Mouse (Mus musculus) thymus, adult 2 months (tissue): ENCODE results near the gene Fbxo9. TPM values are rescaled to one million over a fixed set of nuclear protein-coding genes. Genes with fewer than 3 reads are reported as not detected.

Experiments used
- DNase-seq: peaks from one replicate; pipeline ENCODE4 v3.0.0; 2021
- H3K27ac ChIP-seq: fragments of 200-500 bp; 2 replicates; pipeline ENCODE4 v1.5.1; 2012; ENCODE audit warnings: low read length, control low read depth; ENCODE audit not compliant: control insufficient read depth, insufficient read depth
- H3K27me3 ChIP-seq: fragments of 200-500 bp; 2 replicates; pipeline ENCODE4 v1.6.1; 2012; ENCODE audit warnings: mild to moderate bottlenecking, low read length, moderate library complexity, mixed read lengths; ENCODE audit not compliant: control insufficient read depth, insufficient read depth
- H3K36me3 ChIP-seq: fragments of 200-500 bp; 2 replicates; pipeline ENCODE4 v1.6.1; 2012; ENCODE audit warnings: mild to moderate bottlenecking, low read length, moderate library complexity; ENCODE audit not compliant: control insufficient read depth, insufficient read depth
- H3K4me1 ChIP-seq: fragments of 200-500 bp; replicated peaks from 2 replicates; pipeline ENCODE4 v1.6.1; 2012; ENCODE audit warnings: low read length; ENCODE audit not compliant: control insufficient read depth, insufficient read depth
- H3K4me3 ChIP-seq: fragments of 200-500 bp; 2 replicates; pipeline ENCODE4 v1.5.1; 2012; ENCODE audit warnings: mild to moderate bottlenecking, low read length, control low read depth, moderate library complexity; ENCODE audit not compliant: control insufficient read depth, insufficient read depth
- CTCF ChIP-seq: fragments of 200-500 bp; IDR thresholded peaks from 2 replicates; pipeline ENCODE4 v1.5.1; 2012; ENCODE audit warnings: mild to moderate bottlenecking, control low read depth, low read length, moderate library complexity, borderline replicate concordance; ENCODE audit not compliant: control insufficient read depth, poor library complexity, insufficient read depth; ENCODE audit errors: extremely low read depth
- POLR2A ChIP-seq: fragments of 200-500 bp; IDR thresholded peaks from 2 replicates; pipeline ENCODE4 v1.6.1; 2012; ENCODE audit warnings: mild to moderate bottlenecking, low read length, control low read depth, moderate library complexity; ENCODE audit not compliant: control insufficient read depth, poor library complexity, insufficient read depth; ENCODE audit errors: extremely low read depth
- WGBS: fragments of 180-500 bp; shearing (Covaris S2); methylation state at CpG from one replicate; pipeline ENCODE4 v1.1.7; 2018; 5-methylcytosine and 5-hydroxymethylcytosine counted together
- polyA plus RNA-seq: library from polyadenylated mRNA; depleted of rRNA; stranded (reverse); fragments of >200 nt; gene quantifications from 2 replicates; pipeline ENCODE4 v1.2.3, GENCODE M21; 2012

The Fbxo9 gene
- polyA plus RNA-seq, 1 experiment = 119 TPM

GRCm38 (mm10) chr9:78112770-78113537 lies 4.1 kb upstream of the Fbxo9 start:
- DNase-seq = peak; percentile 95
- Histone ChIP-seq H3K27me3 (no peaks in the 10 kb centered on the region), H3K36me3 (no peaks in the 10 kb centered on the region), H3K27ac (no peak overlapping the region), H3K4me3 (peak overlapping the region; percentile 84), H3K4me1 (peaks cover 10% of the 10 kb centered on the region)
- TF ChIP-seq POLR2A = no peak
- TF ChIP-seq CTCF = peak; percentile 97
- 2% methylated on average over 47 of the region's 47 CpGs for WGBS

- no peak overlapping the region for H3K4me3 ChIP-seq
- H3K36me3 ChIP-seq = no peaks in the 10 kb centered on the region
- TF ChIP-seq CTCF (no peak), POLR2A (no peak)
- no peaks in the 10 kb centered on the region for H3K27me3 ChIP-seq
- 98% methylated on average over 2 of the region's 2 CpGs for WGBS
- no peak for DNase-seq
- peaks cover 10% of the 10 kb centered on the region for H3K4me1 ChIP-seq
- no peak overlapping the region for H3K27ac ChIP-seq
Observed at GRCm38 (mm10) chr9:78111456-78111855, 2.6 kb upstream of the Fbxo9 start.

GRCm38 (mm10) chr9:78109656-78110055 lies 791 bp upstream of the Fbxo9 start:
- Histone ChIP-seq H3K4me1 (peaks cover 5% of the 10 kb centered on the region), H3K36me3 (no peaks in the 10 kb centered on the region), H3K27ac (no peak overlapping the region), H3K27me3 (no peaks in the 10 kb centered on the region), H3K4me3 (no peak overlapping the region)
- TF ChIP-seq POLR2A (no peak), CTCF (no peak)
- 53% methylated on average over 5 of the region's 5 CpGs for WGBS
- peak; percentile 27 for DNase-seq

- WGBS = under 1% methylated on average over 88 of the region's 88 CpGs
- Histone ChIP-seq H3K4me1 (no peaks in the 10 kb centered on the region; the same call in 1 of the 2 replicates), H3K27ac (peak overlapping the region; percentile 84), H3K4me3 (peak overlapping the region; percentile 61), H3K27me3 (no peaks in the 10 kb centered on the region), H3K36me3 (no peaks in the 10 kb centered on the region)
- DNase-seq = peak; percentile 78
- TF ChIP-seq POLR2A (peak; percentile 91), CTCF (0 out of 2 replicates have a peak, but pooled peaks have one; percentile 15)
Observed at GRCm38 (mm10) chr9:78107912-78108795, 711 bp downstream of the Fbxo9 start.

- H3K4me3 ChIP-seq = peak overlapping the region; percentile 61
- WGBS = 10% methylated on average over 6 of the region's 6 CpGs
- H3K27ac ChIP-seq = no peak overlapping the region
- H3K4me1 ChIP-seq = no peaks in the 10 kb centered on the region; the same call in 1 of the 2 replicates
- H3K36me3 ChIP-seq = peaks cover 3% of the 10 kb centered on the region
- TF ChIP-seq POLR2A (no peak), CTCF (no peak)
- no peak for DNase-seq
- H3K27me3 ChIP-seq = no peaks in the 10 kb centered on the region
Observed at GRCm38 (mm10) chr9:78107582-78107911, 1.3 kb downstream of the Fbxo9 start.

DNA sequence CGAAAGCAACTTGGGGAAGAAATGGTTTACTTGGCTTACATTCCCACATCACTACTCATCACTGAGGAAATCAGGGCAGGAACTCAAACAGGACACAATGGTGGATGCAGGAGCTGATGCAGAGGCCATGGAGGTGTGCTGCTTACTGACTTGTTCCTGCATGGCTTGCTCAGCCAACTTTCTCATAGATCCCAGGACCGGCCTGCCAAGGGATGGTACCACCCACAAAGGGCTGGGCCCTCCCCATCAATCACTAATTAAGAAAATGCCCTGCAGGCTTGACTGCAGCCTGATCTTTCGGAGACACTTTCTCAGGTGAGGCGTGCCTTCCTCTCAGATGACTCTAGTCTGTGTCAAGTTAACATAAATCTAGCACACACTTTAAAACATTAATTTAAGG lies 2.0 kb downstream of the Fbxo9 start:
- Histone ChIP-seq H3K4me3 (no peak overlapping the region), H3K4me1 (peaks cover 4% of the 10 kb centered on the region), H3K27me3 (no peaks in the 10 kb centered on the region), H3K36me3 (peaks cover 7% of the 10 kb centered on the region), H3K27ac (no peak overlapping the region)
- TF ChIP-seq CTCF = no peak
- TF ChIP-seq POLR2A = no peak
- WGBS = 92% methylated on average over 4 of the region's 4 CpGs
- DNase-seq = no peak
